Mouse (Mus musculus): ENCODE data around the gene Gm17606.

The Gm17606 gene

DNA sequence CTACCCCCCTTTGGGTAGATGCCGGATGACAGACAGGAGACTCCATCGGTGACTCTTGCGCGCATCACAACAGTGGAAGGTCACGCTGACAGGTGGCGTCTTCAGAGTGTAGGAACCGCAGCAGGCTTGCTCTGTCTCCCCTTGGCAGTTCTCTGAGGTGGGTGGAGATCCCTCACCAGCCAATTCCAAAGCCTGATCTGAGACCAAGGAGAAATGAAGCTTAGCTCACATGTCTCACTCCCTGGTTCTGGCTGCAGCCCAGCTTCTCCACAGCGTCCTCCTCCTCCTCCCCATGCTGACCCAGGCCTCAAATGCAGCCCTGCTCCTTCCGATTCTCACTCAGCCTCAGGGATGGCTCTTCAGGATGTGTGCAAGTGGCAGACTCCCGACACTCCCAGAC lies 15.8 kb upstream of the Gm17606 start:
- DNase-seq (ENCODE audit: low spot score in 2 of 2), result no peak

DNA sequence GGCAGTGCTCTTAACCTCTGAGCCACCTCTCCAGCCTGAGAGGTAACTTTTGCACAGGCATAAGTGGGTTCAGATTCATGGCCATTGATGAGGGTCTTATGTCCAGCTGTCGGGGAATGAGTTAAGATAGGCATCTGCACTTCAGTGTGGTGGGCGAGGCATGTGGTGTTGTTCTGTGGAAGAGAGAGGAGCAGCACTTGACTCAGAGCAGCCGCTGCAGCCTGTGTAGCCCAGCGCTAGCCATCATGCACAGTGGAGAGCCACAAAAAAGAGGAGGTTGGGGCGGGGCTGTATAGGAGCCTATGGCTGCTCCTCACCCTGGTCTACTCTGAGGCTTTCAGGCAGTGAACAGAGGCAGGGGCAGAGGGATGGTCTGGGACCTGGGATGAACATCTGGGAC lies 12.6 kb upstream of the Gm17606 start:
- no peak for DNase-seq (ENCODE audit: low spot score in 2 of 2)

- no peak for DNase-seq (ENCODE audit: low spot score in 2 of 2)
Measured at GRCm38 (mm10) chr14:54629797-54630196, 11.0 kb upstream of the Gm17606 start.

GRCm38 (mm10) chr14:54630583-54631239 lies 10.0 kb upstream of the Gm17606 start:
- DNase-seq (ENCODE audit: low spot score in 2 of 2), result no peak

- no peak for DNase-seq (ENCODE audit: low spot score in 2 of 2)
Measured at GRCm38 (mm10) chr14:54631240-54631599, 9.5 kb upstream of the Gm17606 start.

- DNase-seq (ENCODE audit: low spot score in 2 of 2), result no peak
Measured at GRCm38 (mm10) chr14:54632252-54632651, 8.5 kb upstream of the Gm17606 start.

GRCm38 (mm10) chr14:54634182-54634581 lies 6.6 kb upstream of the Gm17606 start:
- DNase-seq (ENCODE audit: low spot score in 2 of 2), result no peak

DNA sequence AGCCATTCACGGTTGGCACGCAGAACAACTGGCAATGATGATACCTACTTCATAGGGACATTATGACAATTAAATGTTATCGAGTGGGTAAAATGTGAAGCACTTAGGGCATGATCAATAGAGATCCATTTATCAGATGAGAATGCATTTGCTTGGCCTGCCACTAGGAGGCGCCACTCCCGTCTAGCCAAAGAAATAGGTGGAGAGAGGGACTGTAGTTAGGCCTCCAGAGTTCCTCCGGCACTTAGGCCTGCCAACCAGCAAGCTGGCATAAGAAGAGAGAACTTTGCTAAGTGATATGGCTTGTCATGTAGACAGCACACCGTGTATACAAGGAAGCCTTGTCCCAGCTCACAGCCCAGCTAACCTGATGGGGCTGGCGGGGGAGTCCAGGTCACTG lies 3.8 kb upstream of the Gm17606 start:
- DNase-seq (ENCODE audit: low spot score in 2 of 2), result no peak

DNA sequence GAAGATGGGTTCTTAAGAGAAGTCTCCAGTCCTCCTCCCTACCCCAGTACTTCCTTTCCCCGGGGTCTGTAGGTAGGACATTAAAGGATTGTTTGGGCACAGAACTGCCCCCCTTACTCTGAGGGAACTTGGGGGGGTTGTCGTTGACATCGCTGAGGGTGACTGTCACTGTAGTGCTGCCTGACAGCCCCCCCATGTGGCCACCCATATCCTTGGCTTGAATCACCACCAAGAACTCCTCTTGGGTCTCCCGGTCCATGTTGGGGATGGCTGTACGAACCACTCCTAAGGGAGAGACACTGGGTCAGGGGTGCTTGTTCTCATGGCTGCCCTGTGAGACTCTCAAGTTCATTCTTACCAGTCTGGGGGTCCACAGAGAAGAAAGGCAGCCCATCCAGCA lies 2.5 kb upstream of the Gm17606 start:
- DNase-seq (ENCODE audit: low spot score in 2 of 2), result no peak

GRCm38 (mm10) chr14:54640121-54640520 lies 631 bp upstream of the Gm17606 start:
- DNase-seq (ENCODE audit: low spot score in 2 of 2), result no peak

- DNase-seq (ENCODE audit: low spot score in 2 of 2), result peak; percentile 74 to 89
Measured at GRCm38 (mm10) chr14:54641305-54641969, 685 bp downstream of the Gm17606 start, which contains the start of gene Cdh24. Cdh24 (minus strand) TSS chr14:54641364.

GRCm38 (mm10) chr14:54642224-54642944 lies 1.6 kb downstream of the Gm17606 start:
- no peak for DNase-seq (ENCODE audit: low spot score in 2 of 2)

DNA sequence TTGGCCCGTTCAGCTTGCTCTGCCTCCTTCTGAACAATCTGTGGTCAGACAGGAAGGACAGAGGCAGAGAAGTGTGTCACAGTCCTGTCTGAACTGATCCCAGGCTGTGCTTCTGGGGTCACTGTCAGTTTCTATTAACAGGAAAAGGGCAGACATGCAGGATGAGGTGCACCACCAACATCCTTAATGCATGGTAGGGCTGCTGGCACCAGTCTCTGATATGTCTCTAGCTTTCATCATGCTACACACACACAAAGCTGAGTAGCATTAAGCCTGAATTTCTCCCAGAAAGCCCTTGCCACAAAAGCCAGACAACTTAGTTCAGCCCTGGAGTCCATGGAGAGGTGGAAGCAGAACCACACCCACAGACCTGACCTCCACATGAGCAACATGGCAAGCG lies 2.3 kb downstream of the Gm17606 start:
- DNase-seq (ENCODE audit: low spot score in 2 of 2), result no peak

- no peak for DNase-seq (ENCODE audit: low spot score in 2 of 2)
Measured at GRCm38 (mm10) chr14:54644294-54644693, 3.5 kb downstream of the Gm17606 start.

GRCm38 (mm10) chr14:54646455-54646854 lies 5.7 kb downstream of the Gm17606 start:
- DNase-seq (ENCODE audit: low spot score in 2 of 2), result no peak

DNA sequence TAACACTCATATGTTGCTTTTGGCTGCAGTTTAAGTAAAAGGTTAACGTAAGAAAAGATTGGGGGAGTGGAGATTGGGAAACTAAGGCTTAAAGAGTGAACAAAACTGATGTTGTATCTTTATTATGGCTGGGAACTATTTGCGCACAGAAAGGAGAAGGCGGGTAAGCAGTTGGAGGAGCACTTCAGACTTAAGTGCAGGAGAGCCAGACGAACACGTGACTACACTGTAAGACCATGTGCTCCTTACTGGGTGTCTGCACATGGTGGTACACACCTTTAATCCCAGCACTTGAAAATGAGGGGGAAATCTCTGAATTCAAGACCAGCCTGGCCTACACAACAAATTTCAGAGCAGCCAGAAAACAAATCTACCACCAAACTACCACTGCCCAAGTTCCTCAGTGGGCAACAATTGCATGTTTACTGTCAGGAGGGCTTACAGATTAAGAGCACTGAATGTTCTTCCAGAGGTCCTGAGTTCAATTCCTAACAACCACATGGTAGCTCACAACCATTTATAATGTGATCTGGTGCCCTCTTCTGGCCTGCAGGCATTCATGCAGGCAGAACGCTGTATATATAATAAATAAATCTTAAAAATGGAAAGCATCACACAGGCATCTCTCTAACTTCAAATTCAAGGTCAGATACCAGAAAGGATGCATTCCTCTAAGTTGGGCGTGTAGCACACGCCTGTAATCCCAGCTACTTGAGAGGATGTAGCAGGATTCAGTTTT lies 6.3 kb downstream of the Gm17606 start:
- no peak for DNase-seq (ENCODE audit: low spot score in 2 of 2)

DNA sequence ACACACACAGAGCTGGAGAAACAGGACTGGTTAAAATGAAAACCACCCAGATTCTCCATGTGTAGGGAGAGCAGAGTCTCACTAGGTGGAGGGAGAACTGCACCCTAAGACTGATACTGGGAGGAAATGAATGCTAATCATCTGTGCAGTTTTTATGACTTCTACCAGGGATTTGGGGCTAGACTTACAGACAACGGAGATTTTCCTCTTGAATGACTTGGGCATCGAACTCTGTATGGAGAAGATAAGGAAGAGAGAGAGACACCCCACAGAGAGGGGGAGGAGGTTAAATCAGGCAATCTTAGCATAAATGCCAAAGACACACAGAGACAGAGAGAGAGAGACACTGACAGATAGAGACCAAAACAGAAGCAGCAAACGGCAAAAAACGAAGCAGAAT lies 7.1 kb downstream of the Gm17606 start:
- DNase-seq (ENCODE audit: low spot score in 2 of 2), result no peak

GRCm38 (mm10) chr14:54650621-54651454 lies 10.1 kb downstream of the Gm17606 start:
- DNase-seq (ENCODE audit: low spot score in 2 of 2), result peak; percentile 63 to 75

DNA sequence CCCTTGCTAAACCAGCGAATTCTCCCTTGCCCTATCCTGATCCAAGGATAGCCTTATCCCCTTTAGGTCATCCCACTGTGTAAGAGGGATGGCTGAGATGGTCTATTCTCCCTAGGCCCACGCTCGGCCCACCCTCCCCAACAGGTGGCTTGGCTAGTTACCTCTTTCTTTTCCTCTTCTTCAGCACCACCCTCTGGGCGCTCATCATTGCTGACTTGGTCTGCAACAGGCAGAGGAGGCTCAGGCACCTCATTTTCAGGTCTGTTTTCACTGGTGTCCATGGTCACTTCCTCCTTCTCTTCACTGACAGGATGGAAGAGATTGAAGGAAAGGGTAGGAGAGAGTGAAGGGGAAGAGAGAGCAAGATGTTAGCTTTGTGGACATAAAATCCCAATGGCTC lies 10.8 kb downstream of the Gm17606 start:
- no peak for DNase-seq (ENCODE audit: low spot score in 2 of 2)

DNA sequence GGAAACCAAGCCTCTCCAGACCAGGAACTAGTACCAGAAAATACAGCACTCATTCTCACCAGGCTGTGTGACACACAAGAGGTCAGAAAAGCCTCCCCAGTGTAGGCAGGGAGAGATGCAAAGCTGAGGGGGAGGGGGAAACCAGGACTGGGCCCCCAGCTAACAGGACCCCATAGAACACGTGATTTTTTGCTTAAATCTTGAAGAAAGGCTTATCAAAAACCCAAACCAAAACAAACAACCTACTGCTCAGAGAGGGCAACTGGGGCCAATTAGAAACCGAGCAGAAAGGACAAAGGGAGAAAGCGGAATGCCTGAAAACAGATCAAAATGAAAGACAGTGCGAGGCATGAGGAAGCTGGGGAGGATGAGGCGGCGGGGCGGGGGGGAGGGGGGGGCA lies 12.0 kb downstream of the Gm17606 start:
- no peak for DNase-seq (ENCODE audit: low spot score in 2 of 2)

DNA sequence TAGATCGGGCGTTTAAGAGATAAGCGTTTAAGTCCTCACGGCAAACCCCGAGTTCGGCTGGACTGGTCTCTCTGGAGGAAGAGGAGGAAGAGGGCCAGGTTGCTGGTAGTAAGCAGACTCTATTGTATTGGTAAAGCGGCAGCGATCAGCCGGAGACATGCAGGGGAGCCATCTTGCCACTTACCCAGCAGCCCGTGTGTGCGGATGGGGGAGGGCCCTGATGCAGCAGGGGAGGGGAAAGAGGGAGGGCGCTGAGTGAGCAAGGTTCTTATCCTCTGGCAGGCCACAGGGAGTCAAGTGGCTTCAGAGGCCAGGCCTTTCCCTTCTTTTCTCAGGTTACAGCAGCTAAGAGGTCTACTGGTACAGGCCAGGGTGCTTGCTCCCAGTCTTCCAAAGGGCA lies 12.7 kb downstream of the Gm17606 start:
- DNase-seq (ENCODE audit: low spot score in 2 of 2), result peak; percentile 72 to 76

Measured in frontal cortex, postnatal 14 days (tissue).